Mouse (Mus musculus): Measurements from ENCODE around the gene Eef1akmt2. TPM values are rescaled to one million over a fixed set of nuclear protein-coding genes. Genes with fewer than 3 reads are reported as not detected.

Gene Eef1akmt2
- total and polyA plus RNA-seq, 3 experiments, result 31.4 to 87.2 (median 35.9) TPM

- Histone ChIP-seq H3K27me3 (replicated peaks) (no peaks in the 10 kb centered on the region), H3K4me1 (ENCODE audit: control insufficient read depth in 1 of 2, insufficient read depth in 2 of 2) (peaks cover 0 to 8% of the 10 kb centered on the region in 2 experiments; a peak in 2 of 4 replicates), H3K9ac (ENCODE audit: insufficient read depth, low read depth) (no peak overlapping the region), H3K4me2 (ENCODE audit: insufficient read depth, low read depth, poor library complexity, severe bottlenecking) (no peak overlapping the region), H3K36me3 (replicated peaks in 1 of 2; ENCODE audit: control insufficient read depth in 1 of 2, insufficient read depth in 1 of 2, low read length in 1 of 2) (no peaks in the 10 kb centered on the region), H3K27ac (ENCODE audit: insufficient read depth, low read depth) (no peak overlapping the region), H3K9me3 (replicated peaks; ENCODE audit: low read length) (no peaks in the 10 kb centered on the region), H3K4me3 (replicated peaks in 1 of 3; ENCODE audit: low read depth in 2 of 3, low read length in 2 of 3, poor library complexity in 1 of 3) (no peak overlapping the region), H3K79me2 (replicated peaks; ENCODE audit: control insufficient read depth, extremely low read depth, insufficient read depth, poor library complexity, severe bottlenecking) (no peaks in the 10 kb centered on the region)
- no peak for DNase-seq (ENCODE audit: extremely low read depth)
- TF ChIP-seq MAX (IDR thresholded peaks at IDR 0.05; ENCODE audit: low read length) (no peak), ZC3H11A (IDR thresholded peaks at IDR 0.05; ENCODE audit: low read depth, low read length) (no peak), E2F4 (IDR thresholded peaks at IDR 0.05; ENCODE audit: insufficient replicate concordance, low read depth, low read length) (no peak), TCF12 (IDR thresholded peaks at IDR 0.05; ENCODE audit: low read depth, low read length) (no peak), IRF4 (IDR thresholded peaks at IDR 0.05; ENCODE audit: low read depth, low read length) (no peak), UBTF (IDR thresholded peaks at IDR 0.05; ENCODE audit: low read depth, low read length) (no peak), POLR2A (IDR thresholded peaks at IDR 0.05; ENCODE audit: low read depth, low read length) (no peak), ZNF384 (IDR thresholded peaks at IDR 0.05; ENCODE audit: low read depth, low read length) (no peak), MYC (IDR thresholded peaks at IDR 0.05; ENCODE audit: low read depth, low read length) (no peak), MEF2A (IDR thresholded peaks at IDR 0.05; ENCODE audit: borderline replicate concordance, low read depth, low read length) (no peak), MAZ (IDR thresholded peaks at IDR 0.05; ENCODE audit: low read depth, low read length) (no peak), USF2 (conservative IDR thresholded peaks at IDR 0.05; ENCODE audit: low read depth, low read length) (no peak), SMC3 (IDR thresholded peaks at IDR 0.05; ENCODE audit: low read depth, low read length) (no peak), NRF1 (IDR thresholded peaks at IDR 0.05; ENCODE audit: low read depth, low read length) (no peak), PAX5 (IDR thresholded peaks at IDR 0.05; ENCODE audit: low read length) (no peak), RCOR1 (conservative IDR thresholded peaks at IDR 0.05; ENCODE audit: low read depth, low read length) (no peak), JUN (IDR thresholded peaks at IDR 0.05; ENCODE audit: insufficient read depth, low read depth, low read length) (no peak), CHD2 (IDR thresholded peaks at IDR 0.05; ENCODE audit: low read length) (no peak), MXI1 (IDR thresholded peaks at IDR 0.05; ENCODE audit: low read depth, low read length) (no peak), HCFC1 (IDR thresholded peaks at IDR 0.05; ENCODE audit: low read depth, low read length) (no peak)
- in situ Hi-C loops (cut with MboI; ENCODE audit: low pct_ligation_motif_present, low pct_unique_long_range_greater_than_20kb, low sequenced_read_pairs) (no loop called here), dilution Hi-C loops (cut with MboI; ENCODE audit: extremely low pct_ligation_motif_present, extremely low pct_unique_long_range_greater_than_20kb, low sequenced_read_pairs) (no loop called here)
These were observed 39.3 kb upstream of the Eef1akmt2 start for GRCm38 (mm10) chr7:132891561-132892310.

GRCm38 (mm10) chr7:132890201-132890600 is 37.7 kb upstream of the Eef1akmt2 start:
- Histone ChIP-seq H3K36me3 (replicated peaks in 1 of 2; ENCODE audit: control insufficient read depth in 1 of 2, insufficient read depth in 1 of 2, low read length in 1 of 2) (peaks cover 4 to 5% of the 10 kb centered on the region in 2 experiments), H3K4me1 (ENCODE audit: control insufficient read depth in 1 of 2, insufficient read depth in 2 of 2) (peaks cover 0 to 8% of the 10 kb centered on the region in 2 experiments; a peak in 2 of 4 replicates), H3K79me2 (replicated peaks; ENCODE audit: control insufficient read depth, extremely low read depth, insufficient read depth, poor library complexity, severe bottlenecking) (no peaks in the 10 kb centered on the region), H3K27me3 (replicated peaks) (no peaks in the 10 kb centered on the region), H3K9me3 (replicated peaks; ENCODE audit: low read length) (no peaks in the 10 kb centered on the region), H3K4me3 (replicated peaks in 1 of 3; ENCODE audit: low read depth in 2 of 3, low read length in 2 of 3, poor library complexity in 1 of 3) (no peak overlapping the region), H3K9ac (ENCODE audit: insufficient read depth, low read depth) (no peak overlapping the region), H3K27ac (ENCODE audit: insufficient read depth, low read depth) (no peak overlapping the region), H3K4me2 (ENCODE audit: insufficient read depth, low read depth, poor library complexity, severe bottlenecking) (no peak overlapping the region)
- TF ChIP-seq IRF4 (IDR thresholded peaks at IDR 0.05; ENCODE audit: low read depth, low read length) (no peak), BHLHE40 (IDR thresholded peaks at IDR 0.05; ENCODE audit: low read depth, low read length) (no peak), E2F4 (IDR thresholded peaks at IDR 0.05; ENCODE audit: insufficient replicate concordance, low read depth, low read length) (no peak), MYC (IDR thresholded peaks at IDR 0.05; ENCODE audit: low read depth, low read length) (no peak), RCOR1 (conservative IDR thresholded peaks at IDR 0.05; ENCODE audit: low read depth, low read length) (no peak), ZMIZ1 (IDR thresholded peaks at IDR 0.05; ENCODE audit: low read depth, low read length) (no peak), CHD2 (IDR thresholded peaks at IDR 0.05; ENCODE audit: low read length) (no peak), POLR2A (IDR thresholded peaks at IDR 0.05; ENCODE audit: low read depth, low read length) (no peak), JUN (IDR thresholded peaks at IDR 0.05; ENCODE audit: insufficient read depth, low read depth, low read length) (no peak), USF1 (IDR thresholded peaks at IDR 0.05; ENCODE audit: low read depth, low read length) (no peak), RAD21 (IDR thresholded peaks at IDR 0.05; ENCODE audit: low read depth, low read length) (no peak), GABPA (IDR thresholded peaks at IDR 0.05; ENCODE audit: insufficient replicate concordance, low read depth, low read length) (no peak), CTCF (conservative IDR thresholded peaks at IDR 0.05 in 1 of 2, IDR thresholded peaks at IDR 0.05 in 1 of 2; ENCODE audit: low read depth in 2 of 2, low read length in 2 of 2) (no peak), SMC3 (IDR thresholded peaks at IDR 0.05; ENCODE audit: low read depth, low read length) (no peak)
- in situ Hi-C loops (cut with MboI; ENCODE audit: low pct_ligation_motif_present, low pct_unique_long_range_greater_than_20kb, low sequenced_read_pairs) (no loop called here), dilution Hi-C loops (cut with MboI; ENCODE audit: extremely low pct_ligation_motif_present, extremely low pct_unique_long_range_greater_than_20kb, low sequenced_read_pairs) (no loop called here)
- DNase-seq (ENCODE audit: extremely low read depth), result no peak
